Mouse (Mus musculus) CD8-positive naive resting alpha-beta T cell, adult 57 days (primary cell): ENCODE data around the gene Mat2a. TPM values are rescaled to one million over a fixed set of nuclear protein-coding genes. Genes with fewer than 3 reads are reported as not detected.

Experiments
- total RNA-seq: library from RNA; stranded (reverse); gene quantifications from one replicate; pipeline ENCODE4 v1.2.4, GENCODE M21; 2023

The Mat2a gene
- total RNA-seq, result 238 TPM

DNA sequence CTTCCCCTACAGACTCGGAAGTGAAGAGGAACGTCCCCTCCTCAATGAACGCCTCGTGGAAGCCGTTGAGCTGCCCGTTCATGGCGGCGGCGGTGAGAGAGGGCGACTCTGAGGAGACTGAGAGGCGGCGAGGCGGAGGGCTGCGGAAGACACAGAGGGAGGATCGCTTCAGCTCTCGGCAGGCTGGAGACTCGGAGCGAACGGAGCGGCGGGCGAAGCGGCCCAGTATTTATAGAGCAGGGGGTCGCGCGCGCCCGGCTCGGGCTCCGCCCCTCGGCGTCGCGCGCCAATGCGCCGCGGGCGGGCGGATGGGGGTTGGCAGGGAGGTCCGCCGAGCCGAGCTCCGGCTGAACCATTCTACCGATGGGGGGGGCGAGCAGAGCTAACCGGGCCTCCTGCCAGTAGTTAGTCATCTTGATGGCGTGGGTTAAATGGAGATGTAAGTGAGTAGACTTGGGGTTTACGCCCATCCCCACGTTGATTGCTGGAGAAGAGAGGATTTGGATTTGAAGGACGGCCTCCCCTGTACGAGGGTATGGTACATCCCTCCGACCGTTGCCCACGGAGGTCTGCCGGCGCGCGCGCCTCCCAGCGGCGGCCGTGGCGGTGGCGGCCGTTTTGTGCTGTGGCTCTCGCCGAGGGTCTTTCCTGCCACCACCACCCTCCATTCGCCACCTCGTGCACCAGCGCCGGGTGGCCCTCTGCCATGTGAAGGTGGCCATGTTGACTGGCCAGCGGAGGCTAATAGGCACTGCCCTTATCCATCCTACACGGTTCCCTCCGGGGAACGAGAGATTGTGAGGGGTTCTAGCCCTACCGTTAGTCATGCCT is at the start of gene Mat2a:
Mat2a (minus strand) TSS at position 204 of the 831 bp plus-strand sequence.

DNA sequence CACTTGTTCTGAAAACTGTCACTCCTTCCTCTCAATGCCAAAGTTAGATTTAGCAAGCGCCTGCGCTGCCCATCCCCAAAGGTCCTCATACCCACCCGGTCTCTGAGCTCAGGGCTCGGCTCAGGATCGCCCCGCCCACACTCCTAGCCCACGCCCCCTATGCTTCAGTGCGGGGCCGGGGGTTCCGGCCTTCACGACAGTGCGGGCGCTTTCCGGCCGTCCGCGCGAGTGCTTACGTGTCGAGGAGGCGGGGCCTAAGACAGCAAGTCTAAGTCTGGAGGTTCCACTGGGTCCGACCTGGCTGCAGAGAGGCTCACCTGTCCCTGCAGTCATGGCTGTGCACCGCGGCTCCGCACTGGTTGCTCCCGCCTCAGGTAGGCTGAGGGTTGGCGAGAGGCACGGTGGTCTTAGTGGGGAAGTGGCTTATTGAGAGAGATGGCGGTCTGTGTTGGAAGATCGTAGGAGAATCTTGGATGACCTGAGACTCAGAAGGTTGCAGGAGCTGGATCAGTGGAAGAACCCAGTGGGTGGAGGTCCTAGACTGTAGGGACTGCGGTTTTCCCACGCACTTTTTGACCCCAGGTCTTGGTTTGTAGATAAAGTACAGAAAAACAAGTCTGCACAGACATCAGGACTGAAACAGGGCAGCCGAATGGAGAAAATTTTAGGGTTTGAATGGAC is 25.1 kb downstream of the Mat2a start, which contains the start of gene Ggcx:
Ggcx (plus strand) TSS at position 233 of the 681 bp plus-strand sequence.

DNA sequence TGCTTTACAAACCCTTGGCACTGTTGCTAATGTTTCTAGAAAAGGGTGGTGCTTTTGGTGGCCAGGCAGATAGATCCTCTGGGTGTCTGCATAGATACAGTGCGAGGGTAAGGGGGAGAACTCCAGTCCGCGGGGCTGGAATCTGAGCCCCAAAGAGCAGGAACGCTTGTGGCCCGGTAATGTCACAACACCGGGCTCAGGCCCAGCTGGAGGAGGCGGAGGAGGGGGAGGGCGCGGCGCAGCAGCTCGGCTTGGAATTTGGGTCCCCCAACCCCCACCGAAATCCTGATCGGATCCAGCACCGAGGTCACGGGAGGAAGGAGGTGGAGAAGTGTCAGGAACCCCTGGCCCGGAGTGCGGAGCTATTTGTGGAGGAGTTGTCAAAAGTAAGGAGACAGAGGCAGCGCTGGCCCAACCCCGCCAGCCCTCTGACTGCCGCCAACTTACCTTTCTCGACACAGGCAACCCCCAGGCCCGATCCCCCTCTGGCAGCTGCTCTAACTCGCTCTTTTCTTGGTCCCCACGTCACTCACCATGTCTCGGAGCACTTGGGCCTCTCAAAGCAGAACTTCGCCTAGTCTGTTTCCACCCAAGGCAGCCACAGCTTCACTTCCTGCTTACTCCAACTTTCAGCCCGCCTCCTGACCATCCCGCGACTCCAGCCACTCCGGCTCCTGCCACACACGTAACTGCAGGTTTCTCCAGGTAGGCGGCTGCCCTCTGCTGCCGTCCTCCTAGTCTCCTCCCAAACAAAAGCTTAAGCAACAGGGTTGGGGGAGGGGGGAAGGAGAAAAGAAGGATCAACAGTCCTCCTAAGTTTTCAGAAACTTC is 49.2 kb downstream of the Mat2a start, which contains the start of gene Vamp8:
Vamp8 (minus strand) TSS at position 763 of the 831 bp plus-strand sequence.

Other genes with a start within 250 kb of the Mat2a start
- gene Atoh8, start 204.0 kb downstream of the Mat2a start, total RNA-seq, result not detected
- not detected for gene Sftpb, start 134.9 kb downstream of the Mat2a start, total RNA-seq
- gene Usp39, start 94.4 kb downstream of the Mat2a start, total RNA-seq, result 36.6 TPM
- gene 0610030E20Rik, start 92.2 kb downstream of the Mat2a start, total RNA-seq, result 33.6 TPM
- gene Tmem150a, start 84.1 kb downstream of the Mat2a start, total RNA-seq, result 2.4 TPM
- 72.8 TPM for gene Rnf181, start 72.6 kb downstream of the Mat2a start, total RNA-seq
- gene Vamp5, start 59.1 kb downstream of the Mat2a start, total RNA-seq, result 9.8 TPM
- 60.7 TPM for gene Vamp8, start 48.9 kb downstream of the Mat2a start, total RNA-seq
- gene Ggcx, start 25.2 kb downstream of the Mat2a start, total RNA-seq, result 19.6 TPM
- gene Sh2d6, start 82.1 kb upstream of the Mat2a start, total RNA-seq, result not detected
- gene Capg, start 104.8 kb upstream of the Mat2a start, total RNA-seq, result 33.5 TPM
- 13.2 TPM for gene Elmod3, start 158.9 kb upstream of the Mat2a start, total RNA-seq
- gene Retsat, start 158.9 kb upstream of the Mat2a start, total RNA-seq, result 5.8 TPM
- gene Tgoln1, start 177.4 kb upstream of the Mat2a start, total RNA-seq, result 138 TPM